Mouse (Mus musculus) midbrain, embryonic 11.5 days (tissue): Measurements from ENCODE around the gene Car8. TPM values are rescaled to one million over a fixed set of nuclear protein-coding genes. Genes with fewer than 3 reads are reported as not detected.
"Not testable (repeated sequence)": the region's sequence is repeated elsewhere in the genome, so short reads cannot be mapped to it uniquely, and the experiment has no call there.

Experiments used
- ATAC-seq: fragments of 200-750 bp; cut with Nextera tagmentation; 2 replicates; pipeline ENCODE4 v1.8.0; 2017; ENCODE audit warnings: moderate TSS enrichment, moderate library complexity; ENCODE audit not compliant: low FRiP score
- DNase-seq: peaks from one replicate; pipeline ENCODE4 v3.0.0; 2015; ENCODE audit warnings: low spot score; ENCODE audit errors: missing footprints
- H3K27ac ChIP-seq: fragments of 300-500 bp; sonication (generic); 2 replicates; pipeline ENCODE4 v1.5.1; 2014; ENCODE audit warnings: low read depth, low read length
- H3K27me3 ChIP-seq: fragments of 300-500 bp; sonication (generic); 2 replicates; pipeline ENCODE4 v1.6.1; 2014; ENCODE audit warnings: mild to moderate bottlenecking, low read length, moderate library complexity, mixed read lengths; ENCODE audit not compliant: control insufficient read depth, insufficient read depth
- H3K36me3 ChIP-seq: fragments of 300-500 bp; sonication (generic); 2 replicates; pipeline ENCODE4 v1.6.1; 2014; ENCODE audit warnings: mild to moderate bottlenecking, low read length, moderate library complexity, mixed read lengths; ENCODE audit not compliant: control insufficient read depth, insufficient read depth
- H3K4me1 ChIP-seq: fragments of 300-500 bp; sonication (generic); 2 replicates; pipeline ENCODE4 v1.6.1; 2014; ENCODE audit warnings: low read length; ENCODE audit not compliant: control insufficient read depth, insufficient read depth
- H3K4me2 ChIP-seq: fragments of 300-500 bp; sonication (generic); 2 replicates; pipeline ENCODE4 v1.6.1; 2014; ENCODE audit warnings: mild to moderate bottlenecking, moderate library complexity
- H3K4me3 ChIP-seq: fragments of 300-500 bp; sonication (generic); 2 replicates; pipeline ENCODE4 v1.5.1; 2014; ENCODE audit warnings: low read depth, low read length
- H3K9ac ChIP-seq: fragments of 300-500 bp; sonication (generic); 2 replicates; pipeline ENCODE4 v1.6.1; 2014; ENCODE audit warnings: low read length
- H3K9me3 ChIP-seq: fragments of 300-500 bp; sonication (generic); 2 replicates; pipeline ENCODE4 v1.6.1; 2016; ENCODE audit warnings: low read length; ENCODE audit not compliant: control insufficient read depth
- WGBS: fragments of 180-500 bp; shearing (Covaris S2); extraction: QIAGEN DNeasy Blood & Tissue Kit; methylation state at CpG from one replicate; pipeline ENCODE4 v1.1.7; 2014; 5-methylcytosine and 5-hydroxymethylcytosine counted together
- polyA plus RNA-seq: library from polyadenylated mRNA; unstranded; fragments of >200 nt; fragmentation: Nextera tagmentation; extraction: Ambion mirVana; gene quantifications from 2 replicates; pipeline ENCODE4 v1.2.1, GENCODE M21; 2014

The Car8 gene
- polyA plus RNA-seq, 1 experiment from 2014 or later = 1.3 TPM

- ATAC-seq (no peak), DNase-seq (no peak)
- Histone ChIP-seq H3K4me3 (no peak overlapping the region), H3K27me3 (no peaks in the 10 kb centered on the region), H3K4me1 (0 out of 2 replicates have a peak, but pooled peaks cover 2% of the 10 kb centered on the region), H3K9ac (no peak overlapping the region), H3K36me3 (no peaks in the 10 kb centered on the region), H3K4me2 (no peak overlapping the region), H3K9me3 (no peaks in the 10 kb centered on the region), H3K27ac (no peak overlapping the region)
- 84% methylated on average over 4 of the region's 4 CpGs for WGBS
These were observed 58.3 kb downstream of the Car8 start for GRCm38 (mm10) chr4:8180576-8180975.

- Histone ChIP-seq H3K4me2 (no peak overlapping the region), H3K4me1 (no peaks in the 10 kb centered on the region), H3K36me3 (no peaks in the 10 kb centered on the region), H3K27ac (no peak overlapping the region), H3K4me3 (no peak overlapping the region), H3K27me3 (no peaks in the 10 kb centered on the region), H3K9ac (no peak overlapping the region), H3K9me3 (no peaks in the 10 kb centered on the region)
- WGBS = 85% methylated on average over 6 of the region's 6 CpGs
- ATAC-seq (no peak), DNase-seq (no peak)
These were observed 84.1 kb downstream of the Car8 start for GRCm38 (mm10) chr4:8154589-8155198.

- H3K4me2 ChIP-seq, DNase-seq, ATAC-seq, H3K27me3 ChIP-seq, H3K27ac ChIP-seq, H3K9me3 ChIP-seq, H3K36me3 ChIP-seq, H3K4me1 ChIP-seq, H3K9ac ChIP-seq, H3K4me3 ChIP-seq: not testable (repeated sequence)
- 90% methylated on average over 5 of the region's 5 CpGs for WGBS
These were observed 84.9 kb downstream of the Car8 start for GRCm38 (mm10) chr4:8153926-8154325.

- H3K36me3 ChIP-seq = no peaks in the 10 kb centered on the region
- no peak overlapping the region for H3K4me2 ChIP-seq
- no peaks in the 10 kb centered on the region for H3K4me1 ChIP-seq
- DNase-seq (no peak), ATAC-seq (no peak)
- no peak overlapping the region for H3K4me3 ChIP-seq
- H3K27me3 ChIP-seq = no peaks in the 10 kb centered on the region
- no peak overlapping the region for H3K9ac ChIP-seq
- H3K27ac ChIP-seq = no peak overlapping the region
- H3K9me3 ChIP-seq = no peaks in the 10 kb centered on the region
- WGBS = 87% methylated on average over 2 of the region's 2 CpGs
These were observed 101.4 kb downstream of the Car8 start for GRCm38 (mm10) chr4:8137403-8137802.

- no peaks in the 10 kb centered on the region for H3K27me3 ChIP-seq
- no peak overlapping the region for H3K9ac ChIP-seq
- WGBS = 93% methylated on average over 2 of the region's 2 CpGs
- no peaks in the 10 kb centered on the region for H3K9me3 ChIP-seq
- no peaks in the 10 kb centered on the region for H3K36me3 ChIP-seq
- no peak overlapping the region for H3K4me3 ChIP-seq
- no peak for DNase-seq
- no peak for ATAC-seq
- no peaks in the 10 kb centered on the region for H3K4me1 ChIP-seq
- no peak overlapping the region for H3K27ac ChIP-seq
- H3K4me2 ChIP-seq = no peak overlapping the region
These were observed 106.8 kb downstream of the Car8 start for GRCm38 (mm10) chr4:8132024-8132423.

GRCm38 (mm10) chr4:8113558-8113957 is 125.3 kb downstream of the Car8 start:
- DNase-seq (no peak), ATAC-seq (no peak)
- Histone ChIP-seq H3K36me3 (no peaks in the 10 kb centered on the region), H3K4me2 (no peak overlapping the region), H3K27me3 (no peaks in the 10 kb centered on the region), H3K4me3 (no peak overlapping the region), H3K4me1 (no peaks in the 10 kb centered on the region), H3K9me3 (no peaks in the 10 kb centered on the region), H3K9ac (no peak overlapping the region), H3K27ac (no peak overlapping the region)
- 84% methylated on average over 3 of the region's 3 CpGs for WGBS

GRCm38 (mm10) chr4:8111891-8112290 is 127.0 kb downstream of the Car8 start:
- H3K27me3 ChIP-seq = no peaks in the 10 kb centered on the region

GRCm38 (mm10) chr4:8109906-8110567 is 128.8 kb downstream of the Car8 start:
- ATAC-seq (no peak), DNase-seq (no peak)
- no peak overlapping the region for H3K9ac ChIP-seq
- no peak overlapping the region for H3K27ac ChIP-seq
- no peaks in the 10 kb centered on the region for H3K9me3 ChIP-seq
- no peaks in the 10 kb centered on the region for H3K27me3 ChIP-seq
- 70% methylated on average over 16 of the region's 16 CpGs for WGBS
- H3K4me3 ChIP-seq = no peak overlapping the region
- no peaks in the 10 kb centered on the region for H3K36me3 ChIP-seq
- H3K4me1 ChIP-seq = no peaks in the 10 kb centered on the region
- H3K4me2 ChIP-seq = no peak overlapping the region

More at GRCm38 (mm10) chr4:8111891-8112290, 127.0 kb downstream of the Car8 start:
- H3K27ac ChIP-seq = no peak overlapping the region
- no peak for ATAC-seq
- no peaks in the 10 kb centered on the region for H3K4me1 ChIP-seq
- H3K9ac ChIP-seq = no peak overlapping the region
- H3K36me3 ChIP-seq = no peaks in the 10 kb centered on the region
- 94% methylated on average over 3 of the region's 3 CpGs for WGBS
- H3K4me3 ChIP-seq = no peak overlapping the region
- no peaks in the 10 kb centered on the region for H3K9me3 ChIP-seq
- DNase-seq = no peak
- no peak overlapping the region for H3K4me2 ChIP-seq

GRCm38 (mm10) chr4:8101466-8101865 is 137.4 kb downstream of the Car8 start:
- H3K27ac ChIP-seq = no peak overlapping the region
- DNase-seq (no peak), ATAC-seq (no peak)
- WGBS = 92% methylated on average over 3 of the region's 3 CpGs
- no peaks in the 10 kb centered on the region for H3K27me3 ChIP-seq
- H3K9ac ChIP-seq = no peak overlapping the region
- H3K9me3 ChIP-seq = no peaks in the 10 kb centered on the region
- no peaks in the 10 kb centered on the region for H3K36me3 ChIP-seq
- H3K4me1 ChIP-seq = peaks cover 9% of the 10 kb centered on the region
- no peak overlapping the region for H3K4me3 ChIP-seq
- H3K4me2 ChIP-seq = no peak overlapping the region
